Mouse (Mus musculus): ENCODE data around the gene Akap13. TPM values are rescaled to one million over a fixed set of nuclear protein-coding genes. Genes with fewer than 3 reads are reported as not detected.

The Akap13 gene
- polyA plus RNA-seq, 1 experiment from 2014 or later: 17.1 TPM

- Histone ChIP-seq H3K4me2 (replicated peaks) (no peak overlapping the region), H3K9ac (replicated peaks) (no peak overlapping the region), H3K27me3 (no peaks in the 10 kb centered on the region), H3K27ac (no peak overlapping the region), H3K36me3 (no peaks in the 10 kb centered on the region), H3K4me1 (replicated peaks) (no peaks in the 10 kb centered on the region), H3K4me3 (replicated peaks) (no peak overlapping the region), H3K9me3 (no peaks in the 10 kb centered on the region)
- 89% methylated on average over 4 of the region's 4 CpGs for WGBS
- no peak for ATAC-seq
These were observed 26.4 kb upstream of the Akap13 start for GRCm38 (mm10) chr7:75428913-75429312.

- H3K4me1 ChIP-seq (replicated peaks): no peaks in the 10 kb centered on the region
- H3K36me3 ChIP-seq: no peaks in the 10 kb centered on the region
- no peak for ATAC-seq
- no peak overlapping the region for H3K9ac ChIP-seq (replicated peaks)
- whole genome bisulfite sequencing: 86% methylated on average over 2 of the region's 2 CpGs
- no peaks in the 10 kb centered on the region for H3K27me3 ChIP-seq
- H3K4me3 ChIP-seq (replicated peaks): no peak overlapping the region
- H3K27ac ChIP-seq: no peak overlapping the region
- H3K9me3 ChIP-seq: no peaks in the 10 kb centered on the region
- H3K4me2 ChIP-seq (replicated peaks): no peak overlapping the region
These were observed 24.8 kb upstream of the Akap13 start for GRCm38 (mm10) chr7:75430550-75430949.

DNA sequence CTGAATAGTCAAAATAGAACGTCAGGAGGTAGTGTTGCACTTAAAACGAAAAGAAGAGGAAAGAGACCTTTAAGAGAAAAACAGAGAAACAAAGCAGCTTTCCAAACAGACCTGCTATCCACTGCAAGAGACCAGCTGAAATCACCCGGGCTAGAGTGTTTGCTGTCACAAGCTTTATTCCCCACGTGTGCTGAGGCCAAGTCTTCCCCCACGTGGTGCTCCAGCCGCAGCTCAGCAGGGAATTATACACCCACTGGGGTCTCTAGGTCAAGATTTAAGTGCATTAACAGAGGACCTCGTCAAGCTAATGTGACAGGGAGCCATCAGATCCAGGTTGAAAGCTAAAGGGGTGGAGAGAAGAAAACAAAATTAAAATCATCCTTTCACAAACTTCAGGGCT lies 24.3 kb upstream of the Akap13 start:
- Histone ChIP-seq H3K9ac (replicated peaks) (no peak overlapping the region), H3K4me1 (replicated peaks) (0 out of 2 replicates have a peak, but pooled peaks cover under 1% of the 10 kb centered on the region), H3K4me2 (replicated peaks) (no peak overlapping the region), H3K36me3 (no peaks in the 10 kb centered on the region), H3K9me3 (no peaks in the 10 kb centered on the region), H3K27me3 (no peaks in the 10 kb centered on the region), H3K4me3 (replicated peaks) (no peak overlapping the region), H3K27ac (no peak overlapping the region)
- no peak for ATAC-seq
- 43% methylated on average over 7 of the region's 7 CpGs for WGBS

DNA sequence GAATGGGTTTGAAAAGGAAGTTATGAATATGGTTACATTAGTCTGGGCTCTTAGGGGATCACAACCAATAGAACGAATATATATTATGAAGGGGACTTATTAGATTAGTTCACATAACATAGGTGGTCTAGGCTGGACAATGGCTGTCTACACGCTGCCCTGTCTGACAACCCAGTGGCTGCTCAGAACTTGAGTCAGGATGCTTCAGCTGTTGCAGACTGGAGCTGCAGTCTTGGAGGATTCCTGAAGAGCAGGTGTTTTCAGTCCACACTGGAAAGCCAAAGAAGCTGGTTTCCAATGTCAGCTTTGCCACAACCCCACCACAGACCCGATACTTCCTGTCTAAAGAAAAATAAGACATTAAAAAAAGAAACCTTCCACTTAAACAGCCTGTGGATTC lies 23.3 kb upstream of the Akap13 start:
- no peak overlapping the region for H3K4me2 ChIP-seq (replicated peaks)
- no peak overlapping the region for H3K9ac ChIP-seq (replicated peaks)
- no peaks in the 10 kb centered on the region for H3K36me3 ChIP-seq
- no peaks in the 10 kb centered on the region for H3K9me3 ChIP-seq
- H3K27me3 ChIP-seq: no peaks in the 10 kb centered on the region
- H3K4me1 ChIP-seq (replicated peaks): 0 out of 2 replicates have a peak, but pooled peaks cover 5% of the 10 kb centered on the region
- H3K4me3 ChIP-seq (replicated peaks): no peak overlapping the region
- no peak for ATAC-seq
- WGBS: 87% methylated on average over 3 of the region's 3 CpGs
- H3K27ac ChIP-seq: no peak overlapping the region

- 65% methylated on average over 6 of the region's 8 CpGs for WGBS
- no peak overlapping the region for H3K27ac ChIP-seq
- H3K9ac ChIP-seq (replicated peaks): no peak overlapping the region
- H3K4me3 ChIP-seq (replicated peaks): no peak overlapping the region
- no peaks in the 10 kb centered on the region for H3K36me3 ChIP-seq
- H3K4me1 ChIP-seq (replicated peaks): 0 out of 2 replicates have a peak, but pooled peaks cover 5% of the 10 kb centered on the region
- no peak for ATAC-seq
- no peaks in the 10 kb centered on the region for H3K27me3 ChIP-seq
- H3K9me3 ChIP-seq: no peaks in the 10 kb centered on the region
- H3K4me2 ChIP-seq (replicated peaks): no peak overlapping the region
These were observed 18.7 kb upstream of the Akap13 start for GRCm38 (mm10) chr7:75436413-75437174.

- H3K27ac ChIP-seq: no peak overlapping the region
- H3K36me3 ChIP-seq: no peaks in the 10 kb centered on the region
- ATAC-seq: no peak
- no peak overlapping the region for H3K4me3 ChIP-seq (replicated peaks)
- H3K27me3 ChIP-seq: no peaks in the 10 kb centered on the region
- WGBS: 93% methylated on average over 3 of the region's 4 CpGs
- 0 out of 2 replicates have a peak, but pooled peaks cover 5% of the 10 kb centered on the region for H3K4me1 ChIP-seq (replicated peaks)
- no peak overlapping the region for H3K9ac ChIP-seq (replicated peaks)
- no peaks in the 10 kb centered on the region for H3K9me3 ChIP-seq
- H3K4me2 ChIP-seq (replicated peaks): no peak overlapping the region
These were observed 15.8 kb upstream of the Akap13 start for GRCm38 (mm10) chr7:75439570-75439969.

GRCm38 (mm10) chr7:75440241-75440640 lies 15.1 kb upstream of the Akap13 start:
- no peaks in the 10 kb centered on the region for H3K27me3 ChIP-seq
- WGBS: 72% methylated on average over 2 of the region's 2 CpGs

GRCm38 (mm10) chr7:75441947-75442346 lies 13.4 kb upstream of the Akap13 start:
- Histone ChIP-seq H3K9me3 (no peaks in the 10 kb centered on the region), H3K27ac (no peak overlapping the region), H3K4me3 (replicated peaks) (no peak overlapping the region), H3K4me2 (replicated peaks) (no peak overlapping the region), H3K4me1 (replicated peaks) (no peaks in the 10 kb centered on the region), H3K36me3 (no peaks in the 10 kb centered on the region), H3K27me3 (no peaks in the 10 kb centered on the region), H3K9ac (replicated peaks) (no peak overlapping the region)
- no peak for ATAC-seq
- WGBS: 86% methylated on average over 2 of the region's 2 CpGs

More at GRCm38 (mm10) chr7:75440241-75440640, 15.1 kb upstream of the Akap13 start:
- Histone ChIP-seq H3K4me1 (replicated peaks) (0 out of 2 replicates have a peak, but pooled peaks cover 5% of the 10 kb centered on the region), H3K9ac (replicated peaks) (no peak overlapping the region), H3K4me3 (replicated peaks) (no peak overlapping the region), H3K27ac (no peak overlapping the region), H3K4me2 (replicated peaks) (no peak overlapping the region), H3K9me3 (no peaks in the 10 kb centered on the region), H3K36me3 (no peaks in the 10 kb centered on the region)
- no peak for ATAC-seq

DNA sequence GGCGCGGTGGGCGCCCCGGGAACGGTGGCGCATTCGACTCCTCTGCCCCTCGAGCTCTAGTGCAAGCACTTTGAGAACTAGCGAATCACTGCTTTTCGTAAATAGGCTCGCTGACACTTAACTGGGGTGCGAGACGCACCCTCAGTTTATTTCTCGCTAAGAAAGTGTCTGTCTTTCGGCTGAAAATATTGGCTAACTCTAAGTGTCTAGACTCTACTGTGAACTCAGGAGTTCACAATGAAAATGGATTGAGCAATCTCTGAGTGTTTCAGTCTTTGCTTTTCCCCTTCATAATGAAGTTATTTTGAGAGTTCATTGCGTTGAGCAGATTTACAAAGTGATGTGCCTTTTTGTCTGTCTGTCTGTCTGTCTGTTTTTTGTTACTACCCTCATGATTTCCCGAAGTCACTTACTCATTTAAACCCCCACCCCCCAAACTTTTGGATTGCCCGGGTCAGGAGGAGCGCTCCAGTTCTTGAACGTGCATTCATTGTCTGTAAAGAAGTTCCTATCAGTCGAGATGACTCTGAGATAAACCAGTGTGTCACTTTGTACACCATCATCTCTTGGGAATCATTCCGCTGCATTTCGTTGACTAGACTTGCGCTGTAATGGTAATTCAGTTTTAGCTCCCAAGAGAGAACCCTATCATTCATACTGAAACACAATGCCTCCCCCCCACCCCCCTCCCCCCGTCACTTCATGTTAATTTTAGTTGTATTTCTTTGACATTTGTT lies 986 bp downstream of the Akap13 start:
- Histone ChIP-seq H3K4me1 (replicated peaks) (peaks cover 9% of the 10 kb centered on the region), H3K36me3 (no peaks in the 10 kb centered on the region), H3K4me2 (replicated peaks) (peak overlapping the region; percentile 76), H3K4me3 (replicated peaks) (peak overlapping the region; percentile 70), H3K27me3 (no peaks in the 10 kb centered on the region), H3K9ac (replicated peaks) (peak overlapping the region; percentile 78), H3K27ac (peak overlapping the region; percentile 93), H3K9me3 (no peaks in the 10 kb centered on the region)
- under 1% methylated on average over 25 of the region's 25 CpGs for WGBS
- ATAC-seq: no peak

DNA sequence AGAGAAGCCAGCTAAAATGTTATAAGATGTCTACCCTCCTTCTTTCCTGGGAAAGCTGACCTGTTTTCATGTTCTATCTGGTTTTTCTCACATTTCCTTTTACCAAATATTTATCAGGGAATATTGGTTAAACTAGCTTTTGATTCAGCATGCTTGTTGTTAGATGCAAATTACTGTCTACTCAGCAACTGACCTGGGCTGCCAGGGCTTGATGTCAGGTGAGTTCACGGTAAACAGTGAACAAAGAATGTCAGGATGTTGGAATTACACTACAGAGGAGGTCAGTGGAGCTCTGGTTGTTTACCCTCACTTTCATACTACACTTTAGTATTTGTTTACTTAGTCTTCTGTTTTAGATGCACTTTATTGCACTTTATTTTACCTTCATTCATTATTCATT lies 5.0 kb downstream of the Akap13 start:
- H3K9me3 ChIP-seq: no peaks in the 10 kb centered on the region
- 79% methylated on average over 1 of the region's 1 CpGs for WGBS

DNA sequence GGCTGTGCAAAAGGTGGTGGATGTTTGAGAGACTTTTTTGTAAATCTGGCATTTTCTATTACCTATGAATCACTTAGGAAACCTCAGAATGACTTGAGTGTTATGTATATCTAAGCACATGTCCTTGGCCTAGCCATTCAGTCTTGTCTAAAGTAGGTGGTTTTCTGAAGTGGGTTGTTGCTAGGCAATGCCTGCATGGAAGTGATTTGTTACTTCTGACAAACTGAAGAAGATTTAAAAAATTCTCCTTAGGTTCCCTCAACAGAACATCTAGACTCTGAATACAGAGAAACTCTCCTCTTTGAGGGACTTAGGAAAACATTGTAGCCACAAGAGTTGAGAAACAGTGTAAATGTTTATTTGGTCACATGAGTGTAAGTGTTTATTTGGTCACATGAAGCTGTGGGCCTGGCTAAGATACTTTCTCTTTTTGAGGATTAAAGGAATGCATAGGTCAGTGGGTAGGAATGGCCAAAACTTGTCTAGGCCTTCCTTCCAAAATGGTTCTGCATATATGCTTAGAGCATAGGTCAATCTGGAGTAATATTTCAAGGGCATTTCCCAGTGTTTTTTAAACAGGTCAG lies 8.3 kb downstream of the Akap13 start:
- Histone ChIP-seq H3K36me3 (no peaks in the 10 kb centered on the region), H3K9me3 (no peaks in the 10 kb centered on the region), H3K9ac (replicated peaks) (no peak overlapping the region), H3K4me3 (replicated peaks) (no peak overlapping the region), H3K4me2 (replicated peaks) (no peak overlapping the region), H3K27ac (no peak overlapping the region), H3K27me3 (no peaks in the 10 kb centered on the region), H3K4me1 (replicated peaks) (0 out of 2 replicates have a peak, but pooled peaks cover 6% of the 10 kb centered on the region)
- no peak for ATAC-seq

More for the DNA sequence above, 5.0 kb downstream of the Akap13 start:
- Histone ChIP-seq H3K4me2 (replicated peaks) (no peak overlapping the region), H3K36me3 (no peaks in the 10 kb centered on the region), H3K4me1 (replicated peaks) (peaks cover 9% of the 10 kb centered on the region), H3K9ac (replicated peaks) (no peak overlapping the region), H3K27ac (no peak overlapping the region), H3K27me3 (no peaks in the 10 kb centered on the region), H3K4me3 (replicated peaks) (no peak overlapping the region)
- ATAC-seq: no peak

DNA sequence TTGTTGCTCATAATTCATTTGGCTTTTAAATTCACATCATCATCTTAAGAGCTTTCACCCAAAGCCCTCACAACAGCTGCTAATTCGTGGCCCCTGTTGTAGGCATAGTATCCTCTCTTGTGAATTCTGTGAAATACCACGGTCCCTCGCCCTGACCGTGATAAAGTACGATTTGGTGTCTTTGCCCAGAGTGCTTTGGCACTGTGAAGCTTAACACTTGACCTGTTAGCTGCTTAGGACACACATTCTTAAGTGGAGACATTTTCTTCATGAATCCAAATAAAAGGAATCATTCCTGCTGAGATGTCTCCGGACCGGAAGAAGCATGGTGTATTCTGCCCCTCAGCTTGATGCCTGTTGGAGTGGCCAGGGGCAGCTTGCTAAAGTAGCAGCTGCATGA lies 12.5 kb downstream of the Akap13 start:
- Histone ChIP-seq H3K9me3 (no peaks in the 10 kb centered on the region), H3K4me3 (replicated peaks) (no peak overlapping the region), H3K27me3 (no peaks in the 10 kb centered on the region), H3K4me1 (replicated peaks) (peaks cover 13% of the 10 kb centered on the region), H3K9ac (replicated peaks) (no peak overlapping the region), H3K36me3 (no peaks in the 10 kb centered on the region), H3K4me2 (replicated peaks) (no peak overlapping the region), H3K27ac (no peak overlapping the region)
- ATAC-seq: no peak
- 44% methylated on average over 7 of the region's 7 CpGs for WGBS
